Mouse (Mus musculus) lung, adult 2 months (tissue): Measurements from ENCODE around the gene Lect2.

Experiments
- CTCF ChIP-seq: fragments of 200-500 bp; IDR thresholded peaks from 2 replicates; pipeline ENCODE4 v1.5.1; 2011; ENCODE audit warnings: mild to moderate bottlenecking, low read length, control low read depth; ENCODE audit not compliant: insufficient read depth
- POLR2A ChIP-seq: fragments of 200-500 bp; IDR thresholded peaks from 2 replicates; pipeline ENCODE4 v1.6.1; 2011; ENCODE audit warnings: low read depth, mild to moderate bottlenecking, control low read depth, low read length, borderline replicate concordance; ENCODE audit errors: extremely low read depth

GRCm38 (mm10) chr13:56597296-56597695 is 49.0 kb upstream of the Lect2 start:
- TF ChIP-seq POLR2A (no peak), CTCF (no peak)
